Mouse (Mus musculus) myocyte (in vitro differentiated cells): Measurements from ENCODE around the gene Kif11.

Source experiments
- E2F4 ChIP-seq: IDR thresholded peaks from one replicate; pipeline ENCODE4 v1.6.1; 2011; ENCODE audit warnings: mild to moderate bottlenecking, control low read depth, moderate library complexity; ENCODE audit not compliant: insufficient read depth
- MAX ChIP-seq: IDR thresholded peaks from one replicate; pipeline ENCODE4 v1.6.1; 2011; ENCODE audit warnings: low read depth, mild to moderate bottlenecking, control low read depth
- MYOG ChIP-seq, 3 experiments: IDR thresholded peaks; one replicate each; pipeline ENCODE4 v1.6.1; 2011; ENCODE audit warnings: control low read depth in 2 of 3, low read depth in 2 of 3, mild to moderate bottlenecking in 2 of 3; ENCODE audit not compliant: insufficient read length in 2 of 3, control insufficient read depth in 1 of 3, insufficient read depth in 1 of 3
- POLR2A ChIP-seq: IDR thresholded peaks from one replicate; pipeline ENCODE4 v1.6.1; 2011; ENCODE audit warnings: low read depth, mild to moderate bottlenecking, control low read depth, moderate library complexity; ENCODE audit not compliant: insufficient read length
- POLR2AphosphoS2 ChIP-seq: IDR thresholded peaks from one replicate; pipeline ENCODE4 v1.6.1; 2011; ENCODE audit warnings: low read depth, control low read depth; ENCODE audit not compliant: insufficient read length
- TCF12 ChIP-seq: IDR thresholded peaks from one replicate; pipeline ENCODE4 v1.6.1; 2011; ENCODE audit warnings: mild to moderate bottlenecking, control low read depth; ENCODE audit not compliant: poor library complexity, insufficient read depth, severe bottlenecking
- TCF3 ChIP-seq: IDR thresholded peaks from one replicate; pipeline ENCODE4 v1.6.1; 2011; ENCODE audit warnings: low read depth, control low read depth; ENCODE audit not compliant: insufficient read length
- USF1 ChIP-seq: IDR thresholded peaks from one replicate; pipeline ENCODE4 v1.6.1; 2011; ENCODE audit warnings: low read depth, mild to moderate bottlenecking, control low read depth, moderate library complexity

DNA sequence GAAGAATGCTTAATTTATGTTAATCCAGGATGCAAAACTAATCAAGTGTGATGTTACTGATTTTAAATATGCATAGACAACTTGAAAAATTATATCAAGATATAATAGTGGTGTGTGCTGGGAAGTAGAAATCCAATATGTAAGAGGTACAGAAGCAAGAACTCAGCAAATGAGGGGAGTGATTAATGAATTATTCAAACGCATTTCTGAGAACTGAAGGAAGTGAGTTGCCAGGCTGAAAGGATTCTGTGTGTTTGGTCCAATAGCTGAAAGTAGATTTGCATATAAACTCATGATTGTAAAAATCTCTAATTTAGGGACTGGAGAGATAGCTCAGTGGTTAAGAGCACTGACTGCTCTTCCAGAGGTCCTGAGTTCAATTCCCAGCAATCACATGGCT lies 7.2 kb upstream of the Kif11 start:
- no peak for TF ChIP-seq POLR2A
- TF ChIP-seq USF1, result no peak
- no peak for TF ChIP-seq POLR2AphosphoS2
- TF ChIP-seq E2F4, result no peak
- TF ChIP-seq TCF3, result no peak
- no peak for TF ChIP-seq TCF12
- no peak for TF ChIP-seq MAX
- TF ChIP-seq MYOG (IDR thresholded peaks at IDR 0.05; ENCODE audit: control insufficient read depth in 1 of 3, insufficient read depth in 1 of 3, insufficient read length in 2 of 3, low read depth in 2 of 3), result no peak
